Mouse (Mus musculus) erythroblast, embryonic 14.5 days (primary cell): ENCODE results near the gene Ptov1.

Experiments used
- GATA1 ChIP-seq: IDR thresholded peaks from 2 replicates; pipeline ENCODE4 v1.6.1; 2012; ENCODE audit warnings: low read length, inconsistent platforms, mixed read lengths
- TAL1 ChIP-seq: IDR thresholded peaks from 3 replicates; pipeline ENCODE4 v1.6.1; 2012; ENCODE audit warnings: low read length, inconsistent platforms, mixed read lengths

- TF ChIP-seq GATA1, result no peak
- no peak for TF ChIP-seq TAL1
These were observed 50.2 kb downstream of the Ptov1 start for GRCm38 (mm10) chr7:44819391-44819790.
